Mouse (Mus musculus) megakaryocyte, adult 5-6 weeks (primary cell): ENCODE data around the gene AC124502.3. TPM values are rescaled to one million over a fixed set of nuclear protein-coding genes. Genes with fewer than 3 reads are reported as not detected.

Experiments
- total RNA-seq, 2 experiments: library from RNA; stranded (forward) in 1 of 2; stranded (reverse) in 1 of 2; fragments of 153-499, 151-499 nt in 1 of 2; fragments of 221-1000, 200-1000 nt in 1 of 2; gene quantifications; 2 replicates each; pipeline versions ENCODE4 v1.2.3 to v1.2.4; 2015 to 2017

The AC124502.3 gene
- total RNA-seq, 2 experiments from 2014 or later: 4.6 to 7.0 TPM

Other genes starting within 250 kb of the AC124502.3 start
- 22.5 and 30.0 TPM in 2 replicates for gene Rbm4, start 245.0 kb upstream of the AC124502.3 start, total RNA-seq (2015)
- 45.2 and 51.7 TPM in 2 replicates for gene Rbm4, start 245.0 kb upstream of the AC124502.3 start, total RNA-seq (2017)
- 13.2 and 22.5 TPM in 2 replicates for gene Gm21992, start 227.3 kb upstream of the AC124502.3 start, total RNA-seq (2015)
- gene Gm21992, start 227.3 kb upstream of the AC124502.3 start, total RNA-seq (2017): 34.1 and 52.3 TPM in 2 replicates
- gene Rbm14, start 227.3 kb upstream of the AC124502.3 start, total RNA-seq (2015): 25.3 and 30.6 TPM in 2 replicates
- 13.1 and 13.8 TPM in 2 replicates for gene Rbm14, start 227.3 kb upstream of the AC124502.3 start, total RNA-seq (2017)
- gene Ccs, start 199.6 kb upstream of the AC124502.3 start, total RNA-seq (2015): 20.0 and 22.0 TPM in 2 replicates
- gene Ccs, start 199.6 kb upstream of the AC124502.3 start, total RNA-seq (2017): 24.1 and 26.6 TPM in 2 replicates
- gene Ccdc87, start 199.5 kb upstream of the AC124502.3 start, total RNA-seq (2015): not detected in 2 replicates
- gene Ccdc87, start 199.5 kb upstream of the AC124502.3 start, total RNA-seq (2017): not detected in 2 replicates
- 0.09 TPM in 1 of 2 replicates, not detected in the other for gene Ctsf, start 183.8 kb upstream of the AC124502.3 start, total RNA-seq (2015)
- 0.08 and 0.44 TPM in 2 replicates for gene Ctsf, start 183.8 kb upstream of the AC124502.3 start, total RNA-seq (2017)
- 0.14 and 0.25 TPM in 2 replicates for gene Actn3, start 161.0 kb upstream of the AC124502.3 start, total RNA-seq (2015)
- gene Actn3, start 161.0 kb upstream of the AC124502.3 start, total RNA-seq (2017): 0.07 and 0.53 TPM in 2 replicates
- 5.3 and 5.8 TPM in 2 replicates for gene Zdhhc24, start 160.2 kb upstream of the AC124502.3 start, total RNA-seq (2015)
- 7.1 and 7.6 TPM in 2 replicates for gene Zdhhc24, start 160.2 kb upstream of the AC124502.3 start, total RNA-seq (2017)
- 0.07 TPM in 1 of 2 replicates, not detected in the other for gene Bbs1, start 132.3 kb upstream of the AC124502.3 start, total RNA-seq (2015)
- 0.08 and 0.37 TPM in 2 replicates for gene Bbs1, start 132.3 kb upstream of the AC124502.3 start, total RNA-seq (2017)
- gene Dpp3, start 110.6 kb upstream of the AC124502.3 start, total RNA-seq (2015): 21.2 and 21.7 TPM in 2 replicates
- 36.1 and 44.4 TPM in 2 replicates for gene Dpp3, start 110.6 kb upstream of the AC124502.3 start, total RNA-seq (2017)
- 0.49 TPM in 1 of 2 replicates, not detected in the other for gene Peli3, start 95.8 kb upstream of the AC124502.3 start, total RNA-seq (2015)
- gene Peli3, start 95.8 kb upstream of the AC124502.3 start, total RNA-seq (2017): 0.51 and 0.85 TPM in 2 replicates
- 13.4 and 15.9 TPM in 2 replicates for gene Mrpl11, start 76.7 kb upstream of the AC124502.3 start, total RNA-seq (2015)
- gene Mrpl11, start 76.7 kb upstream of the AC124502.3 start, total RNA-seq (2017): 26.3 and 29.1 TPM in 2 replicates
- not detected in 2 replicates for gene Npas4, start 48.6 kb upstream of the AC124502.3 start, total RNA-seq (2015)
- gene Npas4, start 48.6 kb upstream of the AC124502.3 start, total RNA-seq (2017): not detected in 2 replicates
- gene Slc29a2, start 15.0 kb upstream of the AC124502.3 start, total RNA-seq (2015): 0.31 and 1.0 TPM in 2 replicates
- 0.18 and 3.4 TPM in 2 replicates for gene Slc29a2, start 15.0 kb upstream of the AC124502.3 start, total RNA-seq (2017)
- not detected in 2 replicates for gene B4gat1, start 65 bp upstream of the AC124502.3 start, total RNA-seq (2015)
- gene B4gat1, start 65 bp upstream of the AC124502.3 start, total RNA-seq (2017): 0.62 and 2.2 TPM in 2 replicates
- 16.5 and 22.4 TPM in 2 replicates for gene Brms1, start 2.5 kb downstream of the AC124502.3 start, total RNA-seq (2015)
- gene Brms1, start 2.5 kb downstream of the AC124502.3 start, total RNA-seq (2017): 28.5 and 30.4 TPM in 2 replicates
- gene Rin1, start 11.6 kb downstream of the AC124502.3 start, total RNA-seq (2015): 0.30 and 0.65 TPM in 2 replicates
- gene Rin1, start 11.6 kb downstream of the AC124502.3 start, total RNA-seq (2017): 0.15 and 0.98 TPM in 2 replicates
- gene Cd248, start 29.2 kb downstream of the AC124502.3 start, total RNA-seq (2015): 0.13 TPM in 1 of 2 replicates, not detected in the other
- gene Cd248, start 29.2 kb downstream of the AC124502.3 start, total RNA-seq (2017): not detected in 2 replicates
- not detected in 2 replicates for gene Tmem151a, start 46.6 kb downstream of the AC124502.3 start, total RNA-seq (2015)
- not detected in 2 replicates for gene Tmem151a, start 46.6 kb downstream of the AC124502.3 start, total RNA-seq (2017)
- 30.6 and 33.4 TPM in 2 replicates for gene Yif1a, start 49.6 kb downstream of the AC124502.3 start, total RNA-seq (2015)
- 8.5 and 14.1 TPM in 2 replicates for gene Yif1a, start 49.6 kb downstream of the AC124502.3 start, total RNA-seq (2017)
- gene Cnih2, start 59.6 kb downstream of the AC124502.3 start, total RNA-seq (2015): not detected in 2 replicates
- gene Cnih2, start 59.6 kb downstream of the AC124502.3 start, total RNA-seq (2017): not detected in 2 replicates
- gene Rab1b, start 68.2 kb downstream of the AC124502.3 start, total RNA-seq (2015): 67.7 and 77.3 TPM in 2 replicates
- gene Rab1b, start 68.2 kb downstream of the AC124502.3 start, total RNA-seq (2017): 120 and 127 TPM in 2 replicates
- 2.1 and 3.2 TPM in 2 replicates for gene Klc2, start 79.7 kb downstream of the AC124502.3 start, total RNA-seq (2015)
- gene Klc2, start 79.7 kb downstream of the AC124502.3 start, total RNA-seq (2017): 2.1 and 4.6 TPM in 2 replicates
- gene Pacs1, start 234.2 kb downstream of the AC124502.3 start, total RNA-seq (2015): 45.4 and 45.7 TPM in 2 replicates
- gene Pacs1, start 234.2 kb downstream of the AC124502.3 start, total RNA-seq (2017): 14.2 and 25.4 TPM in 2 replicates